Mouse (Mus musculus): ENCODE results near the gene Sik2. TPM values are rescaled to one million over a fixed set of nuclear protein-coding genes. Genes with fewer than 3 reads are reported as not detected.

Sik2 gene
- polyA plus RNA-seq, 1 experiment from 2014 or later = 15.6 TPM

DNA sequence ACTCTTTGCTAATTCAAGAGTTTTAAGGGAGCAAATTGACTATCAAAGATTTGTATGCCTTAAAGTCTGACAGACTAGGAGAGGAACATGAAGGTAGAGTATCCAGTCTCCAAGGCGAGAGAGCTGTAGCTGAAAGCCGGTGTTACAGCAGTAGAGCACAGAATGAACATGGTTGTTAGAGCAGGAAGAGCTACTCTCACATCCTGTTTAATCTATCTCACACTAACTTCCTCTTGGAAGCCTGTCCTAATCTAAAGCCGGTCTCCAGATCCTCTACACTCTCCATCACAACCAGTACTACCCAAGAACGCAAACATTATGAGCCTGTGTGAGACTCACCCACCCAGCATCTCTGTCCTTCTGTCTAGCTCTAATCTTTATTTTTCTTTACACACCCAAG, 38.5 kb downstream of the Sik2 start:
- ATAC-seq (replicated peaks; ENCODE audit: insufficient number of reproducible peaks, low FRiP score, low TSS enrichment) = no peak
- Histone ChIP-seq H3K9me3 (replicated peaks; ENCODE audit: control insufficient read depth, low read length) (no peaks in the 10 kb centered on the region), H3K9ac (ENCODE audit: low read depth, low read length) (no peak overlapping the region), H3K27me3 (ENCODE audit: control insufficient read depth, insufficient read depth, low read length) (no peaks in the 10 kb centered on the region), H3K4me1 (ENCODE audit: control insufficient read depth, insufficient read depth, low read length) (no peaks in the 10 kb centered on the region), H3K4me3 (ENCODE audit: low read depth, low read length) (no peak overlapping the region), H3K4me2 (no peak overlapping the region), H3K36me3 (ENCODE audit: control insufficient read depth, insufficient read depth, low read length) (no peaks in the 10 kb centered on the region), H3K27ac (ENCODE audit: low read depth, low read length) (no peak overlapping the region)
- WGBS (ENCODE audit: insufficient replicate concordance) = 60% methylated on average over 4 of the region's 4 CpGs

GRCm38 (mm10) chr9:50969266-50969665, 39.6 kb downstream of the Sik2 start:
- Histone ChIP-seq H3K4me1 (ENCODE audit: control insufficient read depth, insufficient read depth, low read length) (no peaks in the 10 kb centered on the region), H3K4me2 (no peak overlapping the region), H3K9me3 (replicated peaks; ENCODE audit: control insufficient read depth, low read length) (no peaks in the 10 kb centered on the region), H3K27me3 (ENCODE audit: control insufficient read depth, insufficient read depth, low read length) (no peaks in the 10 kb centered on the region), H3K4me3 (ENCODE audit: low read depth, low read length) (no peak overlapping the region), H3K9ac (ENCODE audit: low read depth, low read length) (no peak overlapping the region), H3K27ac (ENCODE audit: low read depth, low read length) (no peak overlapping the region), H3K36me3 (ENCODE audit: control insufficient read depth, insufficient read depth, low read length) (no peaks in the 10 kb centered on the region)
- no peak for ATAC-seq (replicated peaks; ENCODE audit: insufficient number of reproducible peaks, low FRiP score, low TSS enrichment)
- 91% methylated on average over 3 of the region's 3 CpGs for WGBS (ENCODE audit: insufficient replicate concordance)

DNA sequence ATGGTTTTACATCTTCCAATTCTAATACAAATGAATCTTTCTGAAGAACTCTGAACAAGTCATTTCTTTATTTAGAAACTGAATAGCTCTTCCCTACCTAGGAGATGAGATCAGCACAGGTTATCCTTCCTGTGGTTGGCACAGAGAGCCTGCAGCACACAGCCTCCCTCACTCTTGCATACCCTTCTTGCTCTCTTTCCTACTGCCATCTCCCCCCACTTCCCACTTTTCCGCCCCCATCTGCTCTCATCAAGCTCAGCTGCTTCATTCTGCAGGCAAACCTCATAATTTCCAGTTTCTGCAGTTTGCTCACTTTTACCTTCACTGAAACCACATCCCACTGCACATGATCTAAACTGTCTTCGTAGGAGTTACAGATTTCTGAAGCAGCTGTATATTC, 42.6 kb downstream of the Sik2 start:
- Histone ChIP-seq H3K4me3 (ENCODE audit: low read depth, low read length) (no peak overlapping the region), H3K27ac (ENCODE audit: low read depth, low read length) (no peak overlapping the region), H3K9me3 (replicated peaks; ENCODE audit: control insufficient read depth, low read length) (no peaks in the 10 kb centered on the region), H3K9ac (ENCODE audit: low read depth, low read length) (no peak overlapping the region), H3K36me3 (ENCODE audit: control insufficient read depth, insufficient read depth, low read length) (no peaks in the 10 kb centered on the region), H3K4me2 (no peak overlapping the region), H3K27me3 (ENCODE audit: control insufficient read depth, insufficient read depth, low read length) (no peaks in the 10 kb centered on the region), H3K4me1 (ENCODE audit: control insufficient read depth, insufficient read depth, low read length) (no peaks in the 10 kb centered on the region)
- WGBS (ENCODE audit: insufficient replicate concordance) = 77% methylated on average over 2 of the region's 2 CpGs
- ATAC-seq (replicated peaks; ENCODE audit: insufficient number of reproducible peaks, low FRiP score, low TSS enrichment) = no peak

DNA sequence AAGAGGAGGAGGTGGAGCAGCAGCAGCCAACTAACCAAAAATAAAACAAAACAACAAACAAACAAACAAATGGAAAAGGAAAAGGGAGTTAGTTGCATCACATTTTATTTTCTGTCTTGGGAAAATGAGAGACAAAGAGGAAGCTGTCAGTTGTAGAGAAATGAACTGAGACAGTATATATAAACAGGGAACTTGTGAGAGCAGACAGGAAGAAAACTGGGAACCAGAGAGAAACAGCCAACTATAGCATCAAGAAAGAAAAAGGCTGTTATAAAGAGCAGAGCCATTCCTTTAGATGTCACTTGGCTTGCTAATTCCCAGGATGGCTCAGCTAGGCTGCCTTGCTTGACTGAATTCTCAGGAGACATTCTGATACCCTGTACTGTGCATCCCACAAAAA, 43.5 kb downstream of the Sik2 start:
- no peaks in the 10 kb centered on the region for H3K4me1 ChIP-seq (ENCODE audit: control insufficient read depth, insufficient read depth, low read length)
- no peaks in the 10 kb centered on the region for H3K36me3 ChIP-seq (ENCODE audit: control insufficient read depth, insufficient read depth, low read length)
- H3K9me3 ChIP-seq (replicated peaks; ENCODE audit: control insufficient read depth, low read length) = no peaks in the 10 kb centered on the region
- no peak for ATAC-seq (replicated peaks; ENCODE audit: insufficient number of reproducible peaks, low FRiP score, low TSS enrichment)
- H3K9ac ChIP-seq (ENCODE audit: low read depth, low read length) = no peak overlapping the region
- H3K4me2 ChIP-seq = no peak overlapping the region
- no peaks in the 10 kb centered on the region for H3K27me3 ChIP-seq (ENCODE audit: control insufficient read depth, insufficient read depth, low read length)
- no peak overlapping the region for H3K27ac ChIP-seq (ENCODE audit: low read depth, low read length)
- H3K4me3 ChIP-seq (ENCODE audit: low read depth, low read length) = no peak overlapping the region

- H3K27me3 ChIP-seq (ENCODE audit: control insufficient read depth, insufficient read depth, low read length) = no peaks in the 10 kb centered on the region
- no peak overlapping the region for H3K9ac ChIP-seq (ENCODE audit: low read depth, low read length)
- H3K4me1 ChIP-seq (ENCODE audit: control insufficient read depth, insufficient read depth, low read length) = no peaks in the 10 kb centered on the region
- no peaks in the 10 kb centered on the region for H3K9me3 ChIP-seq (replicated peaks; ENCODE audit: control insufficient read depth, low read length)
- H3K36me3 ChIP-seq (ENCODE audit: control insufficient read depth, insufficient read depth, low read length) = no peaks in the 10 kb centered on the region
- no peak overlapping the region for H3K4me3 ChIP-seq (ENCODE audit: low read depth, low read length)
- no peak overlapping the region for H3K27ac ChIP-seq (ENCODE audit: low read depth, low read length)
- ATAC-seq (replicated peaks; ENCODE audit: insufficient number of reproducible peaks, low FRiP score, low TSS enrichment) = no peak
- no peak overlapping the region for H3K4me2 ChIP-seq
- 69% methylated on average over 2 of the region's 2 CpGs for WGBS (ENCODE audit: insufficient replicate concordance)
These were observed 44.0 kb downstream of the Sik2 start for GRCm38 (mm10) chr9:50964911-50965310.

DNA sequence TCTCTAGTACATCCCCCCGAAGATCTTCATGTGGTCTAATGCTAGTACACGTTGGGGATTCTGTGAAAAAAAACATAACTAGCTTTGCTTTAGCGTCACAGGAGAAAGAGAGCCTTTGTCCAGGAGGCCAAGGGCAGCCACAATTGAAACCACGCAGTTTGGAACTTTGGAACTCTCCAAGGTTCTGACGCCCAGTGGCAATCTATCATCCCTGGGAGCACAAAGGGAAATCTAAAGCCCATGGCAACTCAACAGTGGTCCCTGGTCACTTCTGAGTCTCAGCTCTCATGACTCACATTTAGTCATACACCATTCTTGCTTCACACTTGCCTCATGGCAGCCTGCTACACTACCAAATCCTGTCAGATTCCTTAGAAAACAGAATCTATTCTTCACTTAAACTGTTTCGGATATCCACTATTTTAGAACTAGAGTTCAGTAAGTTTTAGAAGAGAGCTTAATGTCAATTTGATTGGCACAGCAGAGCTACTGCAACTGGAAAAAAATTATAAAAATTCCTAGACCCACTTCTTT, 50.9 kb downstream of the Sik2 start:
- WGBS (ENCODE audit: insufficient replicate concordance) = 46% methylated on average over 6 of the region's 6 CpGs
- Histone ChIP-seq H3K27me3 (ENCODE audit: control insufficient read depth, insufficient read depth, low read length) (no peaks in the 10 kb centered on the region), H3K4me2 (no peak overlapping the region), H3K9ac (ENCODE audit: low read depth, low read length) (no peak overlapping the region), H3K9me3 (replicated peaks; ENCODE audit: control insufficient read depth, low read length) (no peaks in the 10 kb centered on the region; the same call in 1 of the 2 replicates), H3K4me1 (ENCODE audit: control insufficient read depth, insufficient read depth, low read length) (no peaks in the 10 kb centered on the region), H3K36me3 (ENCODE audit: control insufficient read depth, insufficient read depth, low read length) (no peaks in the 10 kb centered on the region; the same call in 1 of the 2 replicates), H3K27ac (ENCODE audit: low read depth, low read length) (no peak overlapping the region), H3K4me3 (ENCODE audit: low read depth, low read length) (no peak overlapping the region)
- no peak for ATAC-seq (replicated peaks; ENCODE audit: insufficient number of reproducible peaks, low FRiP score, low TSS enrichment)

DNA sequence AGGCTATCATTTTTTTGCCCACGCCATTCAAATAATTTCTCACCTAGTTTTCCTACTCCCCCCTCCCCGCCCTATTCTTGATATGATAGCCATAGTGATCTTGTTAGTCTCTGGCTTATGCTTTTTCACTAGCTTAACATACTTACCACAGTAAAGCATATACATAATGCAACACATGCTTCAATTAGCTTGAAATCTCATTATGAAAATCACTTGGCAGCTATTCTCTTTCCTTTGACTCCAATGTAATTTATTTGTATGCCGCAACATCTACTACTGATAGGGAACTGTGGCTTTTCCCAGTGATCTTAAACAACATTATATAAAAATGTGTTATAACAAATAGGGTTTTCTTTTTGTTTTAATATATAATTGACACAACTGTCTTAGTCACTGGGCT, 53.7 kb downstream of the Sik2 start:
- Histone ChIP-seq H3K4me1 (ENCODE audit: control insufficient read depth, insufficient read depth, low read length) (no peaks in the 10 kb centered on the region), H3K4me2 (no peak overlapping the region), H3K9ac (ENCODE audit: low read depth, low read length) (no peak overlapping the region), H3K9me3 (replicated peaks; ENCODE audit: control insufficient read depth, low read length) (no peaks in the 10 kb centered on the region; the same call in 1 of the 2 replicates), H3K36me3 (ENCODE audit: control insufficient read depth, insufficient read depth, low read length) (no peaks in the 10 kb centered on the region; the same call in 1 of the 2 replicates), H3K27me3 (ENCODE audit: control insufficient read depth, insufficient read depth, low read length) (no peaks in the 10 kb centered on the region), H3K27ac (ENCODE audit: low read depth, low read length) (no peak overlapping the region), H3K4me3 (ENCODE audit: low read depth, low read length) (no peak overlapping the region)
- WGBS (ENCODE audit: insufficient replicate concordance) = 90% methylated on average over 3 of the region's 3 CpGs
- ATAC-seq (replicated peaks; ENCODE audit: insufficient number of reproducible peaks, low FRiP score, low TSS enrichment) = no peak

DNA sequence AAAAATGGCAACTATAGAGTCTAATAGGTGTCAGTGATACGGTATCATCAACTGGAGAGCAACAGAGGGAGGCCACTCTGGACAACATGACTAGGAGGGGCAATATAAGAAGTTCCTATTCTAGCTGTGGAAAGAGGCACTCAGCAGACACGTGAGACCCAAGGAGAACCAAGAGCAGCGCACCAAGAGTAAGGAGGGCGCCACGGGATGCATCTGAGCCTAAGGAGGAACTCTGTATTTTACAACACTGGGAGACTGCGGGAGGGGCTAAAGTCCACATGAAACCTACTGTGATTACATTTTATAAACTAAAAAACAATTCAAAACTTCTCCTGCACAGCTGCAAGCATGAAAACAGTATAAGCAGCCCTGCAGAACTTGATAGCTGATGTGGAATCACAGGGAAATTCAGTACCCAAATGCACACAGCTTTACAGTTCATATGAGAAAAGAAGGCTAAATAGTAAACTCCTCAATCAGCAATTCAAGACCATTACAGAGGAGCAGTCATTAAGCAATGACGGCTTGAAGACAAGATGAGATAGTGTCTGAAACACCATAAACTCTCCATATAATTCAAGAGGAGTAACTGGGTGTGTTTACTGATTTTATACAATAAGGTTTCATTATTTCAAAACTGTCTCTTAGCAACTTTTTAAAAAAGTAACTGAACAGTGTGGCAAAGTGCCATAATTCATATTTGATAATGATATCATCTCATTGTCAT, 60.6 kb downstream of the Sik2 start:
- Histone ChIP-seq H3K9ac (ENCODE audit: low read depth, low read length) (no peak overlapping the region), H3K36me3 (ENCODE audit: control insufficient read depth, insufficient read depth, low read length) (no peaks in the 10 kb centered on the region), H3K4me1 (ENCODE audit: control insufficient read depth, insufficient read depth, low read length) (no peaks in the 10 kb centered on the region), H3K9me3 (replicated peaks; ENCODE audit: control insufficient read depth, low read length) (no peaks in the 10 kb centered on the region), H3K4me3 (ENCODE audit: low read depth, low read length) (no peak overlapping the region), H3K27me3 (ENCODE audit: control insufficient read depth, insufficient read depth, low read length) (no peaks in the 10 kb centered on the region), H3K27ac (ENCODE audit: low read depth, low read length) (no peak overlapping the region), H3K4me2 (no peak overlapping the region)
- no peak for ATAC-seq (replicated peaks; ENCODE audit: insufficient number of reproducible peaks, low FRiP score, low TSS enrichment)
- WGBS (ENCODE audit: insufficient replicate concordance) = 89% methylated on average over 7 of the region's 7 CpGs

DNA sequence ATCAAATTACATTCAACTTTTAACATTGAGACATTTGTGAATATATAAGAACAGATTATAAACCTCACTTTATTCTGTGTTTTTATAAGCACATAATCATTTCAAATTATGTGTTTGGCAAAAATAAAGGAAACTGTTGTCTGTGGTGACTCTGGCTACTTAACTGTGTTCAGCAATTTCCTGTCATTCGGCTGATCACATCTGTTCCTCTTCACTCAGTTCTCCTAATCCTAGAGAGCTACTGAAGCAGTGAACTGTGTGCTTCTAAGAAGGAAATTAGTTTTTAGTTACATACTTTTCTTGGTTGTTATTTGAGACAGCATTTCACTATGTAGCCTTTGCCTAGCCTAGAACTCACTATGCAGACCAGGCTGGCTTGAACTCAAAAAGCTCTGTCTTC, 62.5 kb downstream of the Sik2 start:
- 64% methylated on average over 1 of the region's 1 CpGs for WGBS (ENCODE audit: insufficient replicate concordance)
- Histone ChIP-seq H3K27me3 (ENCODE audit: control insufficient read depth, insufficient read depth, low read length) (no peaks in the 10 kb centered on the region), H3K4me1 (ENCODE audit: control insufficient read depth, insufficient read depth, low read length) (no peaks in the 10 kb centered on the region), H3K27ac (ENCODE audit: low read depth, low read length) (no peak overlapping the region), H3K9ac (ENCODE audit: low read depth, low read length) (no peak overlapping the region), H3K4me3 (ENCODE audit: low read depth, low read length) (no peak overlapping the region), H3K36me3 (ENCODE audit: control insufficient read depth, insufficient read depth, low read length) (no peaks in the 10 kb centered on the region), H3K9me3 (replicated peaks; ENCODE audit: control insufficient read depth, low read length) (no peaks in the 10 kb centered on the region), H3K4me2 (no peak overlapping the region)
- no peak for ATAC-seq (replicated peaks; ENCODE audit: insufficient number of reproducible peaks, low FRiP score, low TSS enrichment)

Measured in heart, embryonic 11.5 days (tissue).